In the genomic region with DNA sequence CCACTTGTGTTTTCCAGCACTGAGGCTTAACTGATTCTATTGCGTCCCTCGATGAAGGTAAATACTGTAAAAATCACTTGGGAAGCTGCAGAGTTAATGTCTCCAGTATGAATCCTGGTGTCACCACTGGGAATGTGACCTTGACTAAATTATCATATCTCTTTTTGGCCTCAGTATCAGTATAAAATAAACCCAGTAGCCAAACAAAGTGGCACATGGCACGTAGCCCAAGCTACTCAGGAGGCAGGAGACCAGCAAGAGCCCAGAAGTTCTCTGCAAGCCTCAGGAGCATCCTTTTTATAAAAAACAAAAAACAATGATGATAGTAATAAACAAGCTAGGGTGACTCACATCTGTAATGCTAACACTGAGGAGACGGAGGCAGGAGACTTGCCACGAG, we compare ENCODE assay signal across 8 mouse cellular contexts. TPM values are rescaled to one million over a fixed set of nuclear protein-coding genes. Genes with fewer than 3 reads are reported as not detected.
A peak's percentile ranks its signal among the peaks of the same experiment; 100 is the strongest.
DNase-seq lines count a peak whose midpoint lies in the region; ATAC-seq lines count a peak whose summit lies in the region.

No protein-coding gene starts in this region.

- no peaks in the 10 kb centered on the region for H3K36me3 ChIP-seq in hindbrain, embryonic 14.5 days (replicated peaks; ENCODE audit: control insufficient read depth, insufficient read depth)

- peak overlapping the region; percentile 57 for H3K4me2 ChIP-seq in hindbrain, embryonic 14.5 days (replicated peaks)

- no peak overlapping the region for H3K4me3 ChIP-seq in hindbrain, embryonic 14.5 days (replicated peaks; ENCODE audit: low read length)

- no peaks in the 10 kb centered on the region for H3K27me3 ChIP-seq in hindbrain, embryonic 14.5 days (ENCODE audit: control insufficient read depth, insufficient read depth, low read length)

- no peaks in the 10 kb centered on the region for H3K9me3 ChIP-seq in hindbrain, embryonic 14.5 days (ENCODE audit: control insufficient read depth, low read length)

- H3K9ac ChIP-seq in hindbrain, embryonic 14.5 days: peak overlapping the region; percentile 90

- 62% methylated on average over 5 of the region's 5 CpGs for WGBS in hindbrain, embryonic 14.5 days

- peaks cover 21% of the 10 kb centered on the region for H3K4me1 ChIP-seq in hindbrain, embryonic 14.5 days (replicated peaks; ENCODE audit: control insufficient read depth, insufficient read depth, low read length)

- H3K27ac ChIP-seq in hindbrain, embryonic 14.5 days: peak overlapping the region; percentile 99

- no peak for ATAC-seq in hindbrain, embryonic 14.5 days (ENCODE audit: low FRiP score)

- peak; percentile 31 for DNase-seq in adrenal gland, adult 8-10 months
- DNase-seq in adrenal gland, postnatal 4 days (ENCODE audit: low spot score in 2 of 2): no peak
- DNase-seq in ovary, postnatal 36 days (ENCODE audit: low spot score): peak; percentile 13
- no peak for DNase-seq in ovary, postnatal 14 days (ENCODE audit: low spot score)
- DNase-seq in hindbrain, embryonic 14.5 days (ENCODE audit: low spot score): no peak
- DNase-seq in testis, postnatal 10 days (ENCODE audit: low spot score): peak; percentile 69
- no peak for DNase-seq in frontal cortex, postnatal 25 days (ENCODE audit: low spot score in 2 of 2)
- DNase-seq in urinary bladder, postnatal 4 days (ENCODE audit: low spot score in 2 of 2): no peak

RNA-seq across cellular contexts. Expression of gene Pafah1b1, which starts 0.7 kb away (rescaled TPM):
- total RNA-seq in adrenal gland, adult 8-10 months (2022): 100 to 1,000 TPM; 124 to 194 (median 185) TPM
- total RNA-seq in adrenal gland, postnatal 4 days (2021): 100 to 1,000 TPM; 165 to 177 TPM
- 110 and 111 TPM in 2 replicates for polyA plus RNA-seq in hindbrain, embryonic 14.5 days (2014; fragmentation: Nextera tagmentation; extraction: Ambion mirVana)

RNA-seq across cellular contexts. Expression of gene Mettl16, which starts 45.4 kb away (rescaled TPM):
- total RNA-seq in adrenal gland, adult 8-10 months (2022): 10 to 100 TPM; 31.9 to 36.6 (median 33.9) TPM
- total RNA-seq in adrenal gland, postnatal 4 days (2021): 10 to 100 TPM; 19.0 to 19.9 TPM
- 35.2 and 36.8 TPM in 2 replicates for polyA plus RNA-seq in hindbrain, embryonic 14.5 days (2014; fragmentation: Nextera tagmentation; extraction: Ambion mirVana)

Comparison
In these comparisons a context has a peak if more than half of its experiments do, and no peak if none do; other contexts are left out.
1. DNase-seq: peak in adrenal gland, adult 8-10 months (single experiment), ovary, postnatal 36 days (single experiment) and testis, postnatal 10 days (single experiment); none in adrenal gland, postnatal 4 days (0 of 2), ovary, postnatal 14 days (single experiment), hindbrain, embryonic 14.5 days (single experiment), frontal cortex, postnatal 25 days (0 of 2) and urinary bladder, postnatal 4 days (0 of 2).